Mouse (Mus musculus) MEL (cell line): ENCODE measurements at regions not wholly inside any gene's neighbourhood (a gene's known extent, or its start where the extent isn't known, plus 50 kb on each side); places are given as distances from the start of the nearest gene placed in this dataset.

ENCODE experiments used
- DNase-seq: peaks from one replicate; pipeline ENCODE4 v3.0.0; 2011; ENCODE audit warnings: low read depth, low spot score
- H3K27ac ChIP-seq: 2 replicates; pipeline ENCODE4 v1.5.1; 2012; ENCODE audit warnings: low read depth, mild to moderate bottlenecking, control low read depth, low read length, moderate library complexity; ENCODE audit not compliant: control insufficient read depth
- H3K27me3 ChIP-seq, 2 experiments: fragments of 150-350 bp in 1 of 2; sonication (generic) in 1 of 2; 2 replicates each; pipeline ENCODE4 v1.6.1; 2012; ENCODE audit warnings: low read length in 2 of 2, mild to moderate bottlenecking in 2 of 2, improper control_type of control experiment in 1 of 2, moderate library complexity in 1 of 2; ENCODE audit not compliant: insufficient read depth in 2 of 2, control insufficient read depth in 1 of 2
- H3K36me3 ChIP-seq, 2 experiments: 2 replicates each; pipeline ENCODE4 v1.6.1; 2012 to 2014; ENCODE audit warnings: low read length in 2 of 2, improper control_type of control experiment in 1 of 2, inconsistent platforms in 1 of 2, mild to moderate bottlenecking in 1 of 2; ENCODE audit not compliant: insufficient read depth in 2 of 2, control insufficient read depth in 1 of 2
- H3K4me1 ChIP-seq, 2 experiments: fragments of 150-350 bp in 1 of 2; sonication (generic) in 1 of 2; 2 replicates each; pipeline ENCODE4 v1.6.1; 2012; ENCODE audit warnings: low read length in 2 of 2, improper control_type of control experiment in 1 of 2, mild to moderate bottlenecking in 1 of 2; ENCODE audit not compliant: insufficient read depth in 2 of 2, control insufficient read depth in 1 of 2
- H3K4me3 ChIP-seq, 2 experiments: fragments of 150-350 bp in 1 of 2; sonication (generic) in 1 of 2; 2 replicates each; pipeline ENCODE4 v1.5.1; 2012; ENCODE audit warnings: low read depth in 2 of 2, low read length in 2 of 2, mild to moderate bottlenecking in 2 of 2, moderate library complexity in 2 of 2, control low read depth in 1 of 2, improper control_type of control experiment in 1 of 2; ENCODE audit not compliant: control insufficient read depth in 1 of 2, insufficient read depth in 1 of 2
- H3K79me2 ChIP-seq: 2 replicates; pipeline ENCODE4 v1.6.1; 2012; ENCODE audit warnings: mild to moderate bottlenecking, low read length, moderate library complexity; ENCODE audit not compliant: control insufficient read depth, poor library complexity, insufficient read depth
- H3K9ac ChIP-seq: 2 replicates; pipeline ENCODE4 v1.6.1; 2012; ENCODE audit warnings: low read depth, mild to moderate bottlenecking, control low read depth, low read length, moderate library complexity; ENCODE audit not compliant: control insufficient read depth, poor library complexity, severe bottlenecking
- H3K9me3 ChIP-seq: fragments of 150-350 bp; sonication (generic); replicated peaks from 2 replicates; pipeline ENCODE4 v1.6.1; 2012; ENCODE audit warnings: mild to moderate bottlenecking, low read length, improper control_type of control experiment, moderate library complexity; ENCODE audit not compliant: insufficient read depth
- CHD1 ChIP-seq: IDR thresholded peaks from 2 replicates; pipeline ENCODE4 v1.6.1; 2012; ENCODE audit warnings: low read depth, mild to moderate bottlenecking, inconsistent platforms, low read length, improper control_type of control experiment
- GABPA ChIP-seq: IDR thresholded peaks from 2 replicates; pipeline ENCODE4 v1.6.1; 2012; ENCODE audit warnings: low read depth, mild to moderate bottlenecking, inconsistent platforms, low read length, improper control_type of control experiment, moderate library complexity
- MAFK ChIP-seq: IDR thresholded peaks from 2 replicates; pipeline ENCODE4 v1.6.1; 2011; ENCODE audit warnings: low read depth, mild to moderate bottlenecking, low read length, improper control_type of control experiment, borderline replicate concordance
- MAZ ChIP-seq: IDR thresholded peaks from 2 replicates; pipeline ENCODE4 v1.6.1; 2012; ENCODE audit warnings: low read depth, mild to moderate bottlenecking, inconsistent platforms, low read length, improper control_type of control experiment
- MYB ChIP-seq: IDR thresholded peaks from 2 replicates; pipeline ENCODE4 v1.6.1; 2011; ENCODE audit warnings: mild to moderate bottlenecking, low read depth, low read length, improper control_type of control experiment
- NRF1 ChIP-seq: IDR thresholded peaks from 2 replicates; pipeline ENCODE4 v1.6.1; 2014; ENCODE audit warnings: low read depth, mild to moderate bottlenecking, inconsistent platforms, low read length, improper control_type of control experiment, moderate library complexity; ENCODE audit not compliant: poor library complexity, insufficient read depth, severe bottlenecking
- POLR2A ChIP-seq, 2 experiments: IDR thresholded peaks; 2 replicates each; pipeline ENCODE4 v1.6.1; 2011 to 2012; ENCODE audit warnings: low read length in 2 of 2, mild to moderate bottlenecking in 2 of 2, control low read depth in 1 of 2, improper control_type of control experiment in 1 of 2, low read depth in 1 of 2, moderate library complexity in 1 of 2; ENCODE audit not compliant: control insufficient read depth in 1 of 2, insufficient read depth in 1 of 2, poor library complexity in 1 of 2
- POLR2AphosphoS2 ChIP-seq: IDR thresholded peaks from 2 replicates; pipeline ENCODE4 v1.6.1; 2011; ENCODE audit warnings: low read length, improper control_type of control experiment
- POLR2AphosphoS5 ChIP-seq: IDR thresholded peaks from 2 replicates; pipeline ENCODE4 v1.6.1; 2012; ENCODE audit warnings: low read depth, borderline replicate concordance, mild to moderate bottlenecking, inconsistent platforms, low read length, moderate library complexity, mixed read lengths
- RAD21 ChIP-seq: IDR thresholded peaks from 2 replicates; pipeline ENCODE4 v1.6.1; 2011; ENCODE audit warnings: mild to moderate bottlenecking, low read depth, low read length, improper control_type of control experiment
- SIN3A ChIP-seq: IDR thresholded peaks from 2 replicates; pipeline ENCODE4 v1.6.1; 2012; ENCODE audit warnings: low read length, improper control_type of control experiment, inconsistent platforms
- TBP ChIP-seq: IDR thresholded peaks from 2 replicates; pipeline ENCODE4 v1.8.0; 2011; ENCODE audit warnings: low read depth, low read length, improper control_type of control experiment
- TCF12 ChIP-seq: IDR thresholded peaks from 2 replicates; pipeline ENCODE4 v1.6.1; 2014; ENCODE audit warnings: low read depth, mild to moderate bottlenecking, inconsistent platforms, low read length, improper control_type of control experiment, moderate library complexity
- UBTF ChIP-seq: IDR thresholded peaks from 2 replicates; pipeline ENCODE4 v1.6.1; 2012; ENCODE audit warnings: low read depth, mild to moderate bottlenecking, inconsistent platforms, low read length, improper control_type of control experiment, moderate library complexity, borderline replicate concordance; ENCODE audit not compliant: insufficient read depth
- ZMIZ1 ChIP-seq: IDR thresholded peaks from 2 replicates; pipeline ENCODE4 v1.6.1; 2012; ENCODE audit warnings: low read depth, mild to moderate bottlenecking, inconsistent platforms, low read length, improper control_type of control experiment, moderate library complexity

DNA sequence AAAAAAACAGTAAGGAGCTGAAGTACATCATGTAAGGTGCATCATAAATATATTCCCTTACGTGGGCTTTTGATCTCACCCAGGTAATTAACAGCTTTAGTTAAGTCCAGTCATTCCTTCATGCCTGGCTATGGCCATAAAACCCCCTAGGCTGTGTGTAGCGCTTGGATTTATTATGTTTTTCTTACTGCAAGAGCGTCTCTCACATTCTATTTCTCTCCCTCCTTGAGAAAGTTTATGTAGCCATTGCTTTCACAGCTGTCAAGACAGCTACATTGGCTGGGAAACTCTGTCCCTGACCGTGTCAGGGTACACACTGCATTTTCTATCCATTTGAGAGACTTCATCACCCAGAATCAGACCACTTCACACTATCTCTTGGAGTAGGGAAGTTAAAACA is 394.3 kb upstream of the Clint1 start:
- H3K27ac ChIP-seq: no peak overlapping the region
- H3K9ac ChIP-seq: no peak overlapping the region
- H3K4me3 ChIP-seq: no peak overlapping the region
- DNase-seq: no peak
- H3K9me3 ChIP-seq: no peaks in the 10 kb centered on the region
- H3K36me3 ChIP-seq: no peaks in the 10 kb centered on the region
- H3K27me3 ChIP-seq: no peaks in the 10 kb centered on the region
- TF ChIP-seq SIN3A (no peak), MAZ (no peak), NRF1 (no peak), MYB (no peak), POLR2AphosphoS2 (no peak), RAD21 (no peak), ZMIZ1 (no peak), MAFK (no peak), TBP (no peak), CHD1 (no peak), UBTF (no peak)
- no peaks in the 10 kb centered on the region for H3K4me1 ChIP-seq
- no peaks in the 10 kb centered on the region for H3K79me2 ChIP-seq

DNA sequence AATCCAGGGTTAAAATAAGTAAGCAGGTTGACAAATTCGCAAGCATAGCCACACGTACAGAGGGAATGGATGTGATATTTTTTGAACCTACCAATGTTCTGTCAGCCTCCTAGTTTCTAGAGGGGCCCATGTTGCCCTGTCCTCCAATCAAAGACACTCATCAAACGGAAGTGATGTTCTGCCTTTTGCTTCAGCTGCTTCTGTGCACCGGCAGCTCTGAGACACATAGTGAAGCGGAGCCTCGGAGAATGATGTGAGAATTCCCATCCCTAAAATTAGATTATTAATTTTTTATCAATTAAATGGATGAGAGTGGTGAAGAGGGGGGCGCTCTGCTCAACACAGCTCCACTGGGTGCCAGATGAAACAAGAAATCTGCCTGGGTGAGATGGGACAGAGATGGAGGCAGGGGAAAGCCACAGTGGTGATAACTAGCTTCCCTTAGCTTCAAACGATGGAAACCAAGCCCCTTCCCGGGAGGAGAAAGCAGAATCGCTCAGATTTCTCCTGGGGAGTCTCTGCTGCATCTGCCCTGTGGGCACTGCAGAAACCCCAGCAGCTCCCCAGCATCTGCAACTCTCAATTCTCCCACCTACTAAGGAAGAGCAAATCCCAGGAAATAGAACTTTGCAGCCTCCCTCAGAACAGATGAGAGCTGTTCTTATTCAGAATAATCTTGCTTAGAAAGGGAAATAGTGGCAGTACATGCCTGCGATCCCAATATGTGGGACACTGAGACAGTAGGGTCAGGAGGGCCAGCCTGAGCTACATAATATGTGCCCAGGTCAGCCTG is 391.7 kb upstream of the Clint1 start:
- Histone ChIP-seq H3K27ac (no peak overlapping the region), H3K36me3 (no peaks in the 10 kb centered on the region), H3K9me3 (no peaks in the 10 kb centered on the region; the same call in 1 of the 2 replicates), H3K9ac (no peak overlapping the region), H3K4me3 (no peak overlapping the region), H3K79me2 (no peaks in the 10 kb centered on the region), H3K27me3 (no peaks in the 10 kb centered on the region), H3K4me1 (no peaks in the 10 kb centered on the region)
- TF ChIP-seq POLR2AphosphoS5 (no peak), CHD1 (no peak), UBTF (no peak), POLR2A (IDR thresholded peaks at IDR 0.05; ENCODE audit: control insufficient read depth in 1 of 2, insufficient read depth in 1 of 2, low read depth in 1 of 2, low read length in 2 of 2, poor library complexity in 1 of 2) (no peak), RAD21 (no peak), TCF12 (no peak), GABPA (no peak)
- DNase-seq: no peak
